Comparison of ENCODE assay signal across 17 mouse cellular contexts in the genomic region with DNA sequence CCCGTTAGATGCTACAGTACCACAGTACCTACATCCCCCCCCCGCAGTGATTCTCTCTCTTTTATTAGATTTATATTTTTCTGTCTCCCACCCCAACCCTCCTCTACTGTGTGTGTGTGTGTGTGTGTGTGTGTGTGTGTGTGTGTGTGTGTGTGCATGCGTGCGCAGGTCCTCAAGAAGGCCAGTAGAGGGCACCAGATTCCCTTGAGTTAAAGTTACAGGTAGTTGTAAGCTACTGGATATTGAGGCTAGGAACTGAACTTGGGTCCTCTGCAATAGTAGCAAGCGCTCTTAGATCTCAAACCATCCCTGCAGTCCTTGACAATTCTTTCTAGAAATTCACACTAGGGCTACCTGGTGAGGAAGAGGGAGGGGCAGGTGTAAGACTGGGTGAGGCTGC. TPM values are rescaled to one million over a fixed set of nuclear protein-coding genes. Genes with fewer than 3 reads are reported as not detected.
"Had no signal": no experiment of that assay in that cellular context is flagged by ENCODE, and none has a peak within 500 bp of the region (broad histone marks: within the 10 kb centered on the region; RNA-seq: fewer than 3 reads in every experiment).

No protein-coding gene starts in this region.

- H3K4me3 ChIP-seq: limb, embryonic 12.5 days; lung, embryonic 15.5 days; megakaryocyte, embryonic 14.5 days; midbrain, embryonic 15.5 days; stomach, embryonic 15.5 days had no signal

- H3K4me1 ChIP-seq: megakaryocyte, embryonic 14.5 days had no signal

- H3K4me2 ChIP-seq: limb, embryonic 12.5 days; lung, embryonic 15.5 days; midbrain, embryonic 11.5 days; midbrain, embryonic 15.5 days; stomach, embryonic 15.5 days had no signal

- DNase-seq: kidney, adult 8-10 months; kidney, postnatal 36 days; layer of hippocampus, adult 9-11 months; layer of hippocampus, postnatal 36 days; liver; lung, postnatal 14 days; right cerebral cortex, postnatal 14 days; thymus, adult 18-20 months; thymus, postnatal 14 days had no signal

- ATAC-seq: midbrain, embryonic 15.5 days had no signal

- H3K27me3 ChIP-seq: lung, embryonic 15.5 days; midbrain, embryonic 15.5 days; stomach, embryonic 15.5 days had no signal

- H3K36me3 ChIP-seq: limb, embryonic 12.5 days; lung, embryonic 15.5 days; midbrain, embryonic 15.5 days; stomach, embryonic 15.5 days had no signal

- H3K27ac ChIP-seq: limb, embryonic 12.5 days; lung, embryonic 15.5 days; macrophage; midbrain, embryonic 15.5 days; stomach, embryonic 15.5 days had no signal

- H3K9me3 ChIP-seq: midbrain, embryonic 15.5 days; stomach, embryonic 15.5 days had no signal

- H3K9ac ChIP-seq: limb, embryonic 12.5 days; lung, embryonic 15.5 days; midbrain, embryonic 15.5 days; stomach, embryonic 15.5 days had no signal

RNA-seq across cellular contexts. Expression of a gene that starts 49.5 kb away (rescaled TPM):
- polyA plus RNA-seq: liver, embryonic 16.5 days; macrophage had no signal
